Mouse (Mus musculus): Measurements from ENCODE around the gene 9330161L09Rik. TPM values are rescaled to one million over a fixed set of nuclear protein-coding genes. Genes with fewer than 3 reads are reported as not detected.
A peak's percentile ranks its signal among the peaks of the same experiment; 100 is the strongest.
"Not testable (repeated sequence)": the region's sequence is repeated elsewhere in the genome, so short reads cannot be mapped to it uniquely, and the experiment has no call there.

Gene 9330161L09Rik
- 1 to 10 TPM in 1 of 2 experiments, under 1 TPM in 1; 0.97 to 1.8 TPM for total RNA-seq (2021)

- intact Hi-C loops (cut with DNase I), result no loop called here
- DNase-seq, result no peak
These were observed at the start of gene 9330161L09Rik for GRCm38 (mm10) chr12:103407720-103408119. 9330161L09Rik (minus strand) TSS chr12:103407820.

DNA sequence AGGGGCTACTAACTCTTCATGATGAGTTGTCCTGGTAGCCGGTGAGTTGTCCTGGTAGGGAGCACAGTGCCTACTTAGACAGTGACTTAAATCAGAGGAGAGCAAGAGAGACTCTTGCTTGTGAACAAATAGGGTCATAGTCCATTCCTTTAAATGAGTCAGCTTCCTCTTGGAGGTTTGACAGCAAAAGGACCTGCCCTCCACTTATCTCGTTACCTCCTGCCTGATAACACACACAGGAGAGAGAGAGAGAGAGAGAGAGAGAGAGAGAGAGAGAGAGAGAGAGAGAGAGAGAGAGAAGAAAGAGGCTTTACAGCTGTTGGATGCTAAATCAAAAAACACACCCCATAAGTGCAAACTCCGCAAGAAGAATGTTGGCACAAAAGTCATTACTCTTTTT, 49.5 kb upstream of the 9330161L09Rik start, which contains the start of gene Ifi27l2b:
Gene Ifi27l2b, minus strand, starts transcription at position 84 of the 400 bp plus-strand sequence.
- DNase-seq, result no peak
- intact Hi-C loops (cut with DNase I), result no loop called here

DNA sequence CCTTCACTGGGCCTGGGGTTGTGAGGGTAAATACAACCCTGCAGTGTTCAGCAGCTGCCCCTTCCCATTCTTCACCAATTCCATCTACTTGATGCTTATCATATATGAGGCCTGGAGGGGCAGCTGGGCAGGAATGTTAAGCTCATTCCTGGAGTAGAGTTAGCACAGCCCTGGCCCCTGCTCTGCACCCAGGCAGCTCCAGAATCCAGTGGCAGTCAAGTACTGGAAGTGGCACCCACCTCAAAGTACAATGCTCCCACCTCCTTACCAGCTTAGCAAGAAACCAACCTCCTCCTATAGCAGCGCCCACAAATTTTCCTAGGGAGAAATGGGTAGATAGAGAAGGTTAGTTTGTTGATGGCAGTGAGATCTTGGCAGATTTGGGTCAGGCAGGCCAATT, 49.1 kb upstream of the 9330161L09Rik start:
- DNase-seq; intact Hi-C loops (cut with DNase I): not testable (repeated sequence)

DNA sequence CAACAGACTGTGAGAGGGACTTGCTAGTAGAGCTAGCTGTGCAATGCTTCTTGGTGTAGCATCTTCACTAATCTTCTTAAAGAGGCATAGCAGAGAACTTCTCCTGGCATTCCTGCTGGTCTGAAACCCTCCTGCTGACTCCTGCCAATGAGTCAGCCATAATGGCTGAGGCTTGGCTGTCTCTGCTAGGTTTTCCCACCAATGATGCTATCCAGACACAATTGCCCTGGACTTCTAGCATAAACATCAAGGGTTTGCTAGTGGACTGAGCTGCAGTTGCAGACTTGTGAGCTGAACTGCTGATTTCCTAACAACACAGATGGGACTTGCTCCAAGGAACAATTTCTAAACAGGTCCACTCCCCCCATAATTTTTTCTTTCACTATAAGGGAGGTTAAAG, 45.7 kb upstream of the 9330161L09Rik start:
- no peak for DNase-seq
- intact Hi-C loops (cut with DNase I), result no loop called here

- intact Hi-C loops (cut with DNase I), result no loop called here
- DNase-seq, result no peak
These were observed 37.4 kb upstream of the 9330161L09Rik start for GRCm38 (mm10) chr12:103445060-103445459.

GRCm38 (mm10) chr12:103444261-103444660, 36.6 kb upstream of the 9330161L09Rik start:
- intact Hi-C loops (cut with DNase I); DNase-seq: not testable (repeated sequence)

GRCm38 (mm10) chr12:103443524-103443923, 35.9 kb upstream of the 9330161L09Rik start, which contains the start of gene Ifi27l2a:
Ifi27l2a (minus strand) TSS chr12:103443680.
- intact Hi-C loops (cut with DNase I), result no loop called here
- DNase-seq, result no peak

- intact Hi-C loops (cut with DNase I), result no loop called here
- no peak for DNase-seq
These were observed 30.0 kb upstream of the 9330161L09Rik start for GRCm38 (mm10) chr12:103437601-103438000.

- intact Hi-C loops (cut with DNase I), result no loop called here
- DNase-seq, result no peak
These were observed 27.2 kb upstream of the 9330161L09Rik start for GRCm38 (mm10) chr12:103434861-103435260.

DNA sequence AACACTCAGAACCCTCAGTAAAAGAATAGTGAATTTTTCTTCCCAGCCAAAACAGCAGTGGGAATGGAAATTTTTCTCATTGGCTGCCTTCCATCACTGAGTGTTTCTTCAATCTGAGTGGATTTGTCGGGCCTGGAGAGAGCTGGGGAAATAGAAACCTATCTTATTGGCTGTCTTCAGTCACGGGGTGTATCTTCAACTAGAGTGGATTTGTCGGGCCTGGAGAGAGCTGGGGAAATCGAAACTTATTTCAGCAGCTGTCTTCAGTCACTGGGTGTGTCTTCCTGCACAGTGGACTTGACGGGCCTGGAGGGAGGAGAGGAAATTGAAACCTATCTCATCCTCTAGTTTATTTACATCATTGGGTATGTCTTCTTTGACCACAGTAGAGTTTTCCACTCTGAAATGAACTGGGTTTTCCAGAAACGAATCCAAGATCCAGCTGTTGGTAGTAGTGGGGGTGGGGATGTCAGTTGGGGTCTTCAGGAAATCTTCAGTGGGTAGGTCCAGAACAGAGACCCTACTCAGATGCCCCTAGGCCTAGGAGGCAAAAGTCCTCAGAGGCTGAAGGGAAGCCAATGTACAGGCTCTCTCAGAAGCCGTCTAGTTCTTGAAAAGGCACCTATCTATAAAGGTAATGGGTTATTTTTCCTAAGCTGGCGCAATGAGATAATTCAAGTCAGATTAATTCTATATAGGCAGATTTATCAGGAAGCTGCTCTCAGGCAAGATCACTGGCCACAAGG, 26.5 kb upstream of the 9330161L09Rik start, which contains the start of gene Ifi27:
Gene Ifi27, plus strand, starts transcription at position 226 of the 746 bp plus-strand sequence.
- peak; percentile 84 to 85 for DNase-seq
- intact Hi-C loops (cut with DNase I), result no loop called here

DNA sequence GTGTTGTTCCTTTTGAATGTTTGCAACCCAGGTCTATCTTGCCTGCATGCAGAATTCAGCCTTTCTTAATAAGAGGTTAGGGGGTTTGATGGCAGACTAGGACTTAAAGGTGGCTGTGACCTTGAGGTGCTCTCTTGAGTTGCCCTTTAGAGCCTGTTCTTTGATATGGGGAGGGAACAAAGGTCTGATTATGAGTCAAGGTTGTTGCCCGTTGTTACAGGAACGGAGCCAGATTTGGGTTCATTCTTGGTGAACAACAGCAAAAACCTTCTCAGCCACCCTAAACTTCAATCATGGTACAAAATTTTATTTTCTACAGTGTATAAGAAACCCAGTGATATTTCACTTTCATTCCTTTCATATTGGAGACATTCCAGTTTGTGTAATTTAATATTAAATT, 25.8 kb upstream of the 9330161L09Rik start:
- peak; percentile 10 to 25 for DNase-seq
- intact Hi-C loops (cut with DNase I), result no loop called here

- no peak for DNase-seq
- intact Hi-C loops (cut with DNase I), result loop anchor here (1.0 to 5.0 kb wide), 2 partner anchors 66 to 216 kb away; no protein-coding TSS in a partner anchor
These were observed 19.1 kb upstream of the 9330161L09Rik start for GRCm38 (mm10) chr12:103426710-103427109.

GRCm38 (mm10) chr12:103425729-103426470, 18.3 kb upstream of the 9330161L09Rik start, which contains the start of gene Ddx24:
Ddx24 (minus strand) TSS chr12:103425830.
- intact Hi-C loops (cut with DNase I), result loop anchor here (1.0 to 5.0 kb wide), 2 partner anchors 66 to 216 kb away; no protein-coding TSS in a partner anchor
- peak; percentile 99 for DNase-seq

- no peak for DNase-seq
- intact Hi-C loops (cut with DNase I), result loop anchor here (5.0 kb wide), 1 partner anchor 217 kb away; no protein-coding TSS in a partner anchor
These were observed 17.6 kb upstream of the 9330161L09Rik start for GRCm38 (mm10) chr12:103425016-103425728.

GRCm38 (mm10) chr12:103408144-103408543, 524 bp upstream of the 9330161L09Rik start:
- intact Hi-C loops (cut with DNase I), result no loop called here
- DNase-seq, result no peak

DNA sequence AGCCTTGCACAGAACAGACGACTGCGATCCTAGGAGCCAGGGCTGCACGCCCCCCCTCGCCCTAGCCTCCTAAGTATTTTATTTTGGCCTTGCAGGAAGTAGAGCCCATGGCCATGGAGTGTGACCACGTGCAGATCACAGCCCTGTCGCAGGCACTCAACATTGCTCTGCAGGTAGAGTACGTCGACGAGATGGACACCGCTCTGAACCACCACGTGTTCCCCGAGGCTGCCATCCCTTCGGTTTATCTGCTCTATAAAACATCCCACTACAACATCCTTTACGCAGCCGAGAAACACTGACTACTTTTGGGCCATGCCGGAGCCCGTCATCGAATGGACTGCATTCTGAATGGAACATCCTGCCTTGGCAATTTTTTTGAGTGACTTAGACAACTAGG, 3.5 kb downstream of the 9330161L09Rik start:
- intact Hi-C loops (cut with DNase I), result no loop called here
- DNase-seq, result no peak

- intact Hi-C loops (cut with DNase I), result no loop called here
- peak; percentile 19 to 23 for DNase-seq
These were observed 10.9 kb downstream of the 9330161L09Rik start for GRCm38 (mm10) chr12:103396751-103397150.

GRCm38 (mm10) chr12:103395486-103396275, 11.9 kb downstream of the 9330161L09Rik start:
- intact Hi-C loops (cut with DNase I), result no loop called here
- no peak for DNase-seq

- intact Hi-C loops (cut with DNase I), result no loop called here
- no peak for DNase-seq
These were observed 14.1 kb downstream of the 9330161L09Rik start for GRCm38 (mm10) chr12:103393528-103393927.

- DNase-seq, result no peak
- intact Hi-C loops (cut with DNase I), result no loop called here
These were observed 16.5 kb downstream of the 9330161L09Rik start for GRCm38 (mm10) chr12:103391098-103391497.
